Mouse (Mus musculus): ENCODE data around the gene Rab3b. TPM values are rescaled to one million over a fixed set of nuclear protein-coding genes. Genes with fewer than 3 reads are reported as not detected.

Rab3b gene
- polyA plus RNA-seq (2012; ENCODE audit: low replicate concordance): 0.34 TPM in 1 of 2 replicates, not detected in the other

DNA sequence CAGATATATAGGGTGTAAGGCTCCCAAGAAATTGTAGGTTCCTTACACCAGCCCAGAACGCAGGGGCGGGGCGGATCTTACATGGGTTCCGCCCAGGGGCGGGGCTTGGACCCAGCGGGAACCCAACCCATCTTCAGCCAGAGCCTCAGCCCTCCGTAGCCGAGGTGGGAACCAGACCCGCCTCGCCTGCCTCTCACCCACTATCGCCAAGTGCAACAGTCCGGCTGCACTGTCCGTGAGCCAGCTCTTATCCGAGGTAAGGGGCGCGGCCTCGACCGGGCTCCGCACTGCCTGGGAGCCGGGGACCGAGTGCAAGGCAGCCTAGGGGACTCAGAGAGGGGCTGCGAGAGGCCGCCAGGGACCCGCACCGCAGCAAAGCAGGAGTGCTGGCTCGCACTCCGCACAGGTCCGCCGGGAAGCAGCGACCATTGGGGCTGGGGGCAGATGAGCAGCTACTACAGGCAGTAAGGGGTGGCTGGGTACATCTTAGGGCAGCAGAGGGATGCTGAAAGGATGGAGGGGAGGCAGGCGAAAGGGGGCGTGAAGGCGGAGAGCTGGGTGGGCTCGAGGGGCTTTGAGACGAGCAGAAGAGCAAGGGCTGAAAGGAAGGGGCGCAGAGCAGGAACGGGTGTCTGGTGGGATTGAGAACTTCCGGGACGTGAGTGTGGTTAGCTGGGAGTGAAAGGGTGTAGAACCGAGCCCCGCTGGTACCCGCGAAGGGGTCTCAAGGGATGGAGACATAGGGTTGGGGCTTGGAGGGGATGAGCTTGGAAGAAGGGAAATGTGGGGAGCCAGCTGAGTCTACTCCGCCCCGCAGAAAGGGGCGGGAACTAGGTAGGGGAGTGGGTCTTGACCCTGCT is at the start of gene Rab3b:
Gene Rab3b, plus strand, starts transcription at position 101 of the 860 bp plus-strand sequence.

DNA sequence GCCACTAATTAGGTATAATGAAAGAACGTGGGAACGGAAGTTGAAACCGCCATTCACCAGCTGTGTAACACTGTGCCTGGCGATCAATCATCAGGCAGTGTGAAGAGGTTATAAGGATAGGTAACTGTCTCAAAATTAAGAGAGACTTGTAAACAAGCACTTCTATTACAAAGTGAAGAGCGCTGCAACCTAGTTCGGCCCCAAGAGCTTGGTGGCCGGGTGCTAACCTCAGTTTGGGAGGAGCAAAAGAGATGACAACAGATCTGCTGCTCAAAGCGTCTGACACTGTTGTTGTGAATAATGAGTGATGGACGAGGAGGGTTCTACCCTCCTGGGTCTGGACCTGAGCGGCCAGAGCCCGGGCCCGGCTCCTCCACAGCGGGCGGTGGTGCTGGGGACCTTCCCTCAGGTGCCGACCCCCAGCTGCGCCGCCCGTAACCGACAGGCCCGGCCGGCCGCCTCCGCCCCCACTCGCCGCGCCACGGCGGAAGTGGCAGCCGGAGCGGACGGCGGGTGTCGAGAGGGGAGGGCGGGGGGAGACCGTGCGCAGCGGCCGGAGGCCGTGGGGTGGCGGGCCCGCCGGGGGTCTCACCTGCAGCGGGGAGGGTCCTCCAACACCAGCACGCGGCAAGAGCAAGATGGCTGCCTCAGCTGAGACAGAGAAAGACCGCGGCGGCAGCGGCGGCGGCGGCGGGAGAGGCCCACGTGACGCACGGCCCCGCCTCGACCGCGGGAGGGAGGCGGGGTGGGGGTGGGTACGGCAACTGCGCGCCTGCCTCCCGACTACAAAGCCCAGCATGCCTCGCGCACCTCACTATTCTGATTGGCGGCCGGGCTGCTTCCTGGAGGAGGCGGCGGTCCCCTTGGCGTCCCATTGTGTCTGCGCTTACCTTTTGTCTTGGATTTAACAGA is 45.7 kb upstream of the Rab3b start, which contains the start of gene Btf3l4:
Gene Btf3l4, minus strand, starts transcription at position 699 of the 912 bp plus-strand sequence.

DNA sequence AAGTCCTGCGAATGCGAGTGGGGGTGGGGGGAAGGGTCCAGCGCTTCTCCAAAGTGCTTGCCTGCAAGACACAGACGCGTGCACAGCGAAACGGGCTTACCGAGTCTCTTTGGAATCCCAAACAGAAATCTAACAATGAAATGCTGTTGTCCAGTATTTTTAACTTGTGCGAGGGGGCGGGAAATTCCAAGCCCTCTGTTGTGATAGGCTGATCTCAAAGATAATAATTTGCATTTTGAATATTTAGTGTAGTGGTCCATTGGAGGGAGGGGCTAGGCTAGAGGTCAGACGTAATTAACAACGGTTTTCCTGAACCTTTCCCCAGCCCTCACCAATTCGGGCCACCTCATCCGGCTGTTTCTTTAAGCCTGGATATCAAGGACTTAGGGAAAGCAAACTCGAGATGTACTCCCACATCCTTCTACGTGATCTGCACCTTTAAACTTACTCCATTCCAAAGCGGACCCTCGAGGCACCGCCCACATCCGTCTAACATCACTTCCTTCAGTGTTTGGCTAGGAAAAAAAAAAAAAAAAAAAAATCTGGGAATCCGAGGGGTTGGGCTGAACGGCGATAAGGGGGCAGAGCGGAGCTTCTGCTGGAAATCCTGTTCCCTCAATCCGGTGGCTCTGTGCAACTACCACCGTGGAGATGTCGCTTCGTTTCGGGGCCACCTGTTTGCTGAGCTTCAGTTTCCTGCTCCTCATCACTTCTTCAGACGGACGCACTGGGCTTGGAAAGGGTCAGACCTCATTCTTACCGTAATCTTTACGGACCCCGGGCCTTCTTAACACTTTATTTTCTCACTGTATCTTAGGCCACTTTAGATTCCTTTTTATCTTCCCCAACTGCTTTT is 44.5 kb upstream of the Rab3b start, which contains the start of gene Txndc12:
Gene Txndc12, plus strand, starts transcription at position 487 of the 856 bp plus-strand sequence.

DNA sequence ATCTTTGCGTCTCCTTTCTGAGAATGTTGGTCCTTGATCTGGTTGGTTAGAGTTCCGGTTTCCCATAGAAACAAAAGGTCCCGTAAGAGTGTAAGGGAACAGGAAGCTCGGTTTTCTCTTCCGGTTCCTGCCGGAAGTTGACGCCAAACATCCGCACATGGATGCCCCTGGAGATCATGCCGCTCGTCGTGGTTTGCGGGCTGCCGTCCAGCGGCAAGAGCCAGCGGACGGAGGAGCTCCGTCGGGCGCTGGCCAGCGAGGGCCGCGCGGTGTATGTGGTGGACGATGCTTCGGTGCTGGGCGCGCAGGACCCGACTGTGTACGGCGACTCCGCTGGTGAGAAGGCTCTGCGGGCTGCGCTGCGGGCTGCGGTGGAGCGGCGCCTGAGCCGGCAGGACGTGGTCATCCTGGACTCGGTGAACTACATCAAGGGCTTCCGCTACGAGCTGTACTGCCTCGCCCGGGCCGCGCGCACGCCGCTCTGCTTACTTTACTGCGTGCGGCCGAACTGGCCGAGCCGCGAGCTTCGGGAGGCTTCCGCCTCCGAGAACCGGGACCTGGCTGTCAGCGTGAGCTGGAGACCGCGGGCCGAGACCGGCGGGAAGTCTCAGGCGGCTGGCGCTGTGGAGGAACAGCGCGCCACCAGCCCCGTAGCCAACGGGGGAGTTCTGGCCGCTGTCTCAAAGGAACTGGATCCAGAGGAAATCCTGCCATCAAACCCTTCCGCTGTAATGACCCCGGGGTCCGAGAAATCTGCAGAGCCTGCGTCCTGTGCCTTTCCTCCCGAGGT is 31.0 kb upstream of the Rab3b start, which contains the start of gene Kti12:
Gene Kti12, plus strand, starts transcription at position 71 of the 790 bp plus-strand sequence.

DNA sequence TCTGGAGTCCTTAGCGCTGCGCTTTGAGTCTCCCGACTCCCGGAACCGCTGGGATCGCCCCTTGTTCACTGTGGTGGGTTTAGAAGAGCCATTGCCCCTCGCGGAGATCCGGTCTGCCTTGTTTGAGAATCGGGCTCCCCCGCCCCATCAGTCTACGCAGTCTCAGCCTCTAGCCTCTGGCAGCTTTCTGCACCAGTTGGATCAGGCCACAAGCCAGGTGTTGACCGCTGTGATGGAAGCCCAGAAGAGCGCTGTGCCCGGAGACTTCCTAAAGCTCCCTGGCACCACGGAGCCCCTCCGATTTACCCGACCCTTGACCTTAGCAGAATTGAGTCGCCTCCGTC is 30.4 kb upstream of the Rab3b start, which contains the start of gene A730015C16Rik:
Gene A730015C16Rik, minus strand, starts transcription at position 115 of the 344 bp plus-strand sequence.

Other genes starting within 250 kb of the Rab3b start
- gene 3110021N24Rik, start 159.4 kb upstream of the Rab3b start, polyA plus RNA-seq (2012; ENCODE audit: low replicate concordance): not detected in 2 replicates
- gene Zfyve9, start 98.3 kb upstream of the Rab3b start, polyA plus RNA-seq (2012; ENCODE audit: low replicate concordance): 0.11 and 0.33 TPM in 2 replicates
- 13.3 and 18.4 TPM in 2 replicates for gene Btf3l4, start 45.4 kb upstream of the Rab3b start, polyA plus RNA-seq (2012; ENCODE audit: low replicate concordance)
- gene Txndc12, start 44.5 kb upstream of the Rab3b start, polyA plus RNA-seq (2012; ENCODE audit: low replicate concordance): 2.6 and 3.2 TPM in 2 replicates
- 90.6 and 164 TPM in 2 replicates for gene Kti12, start 31.3 kb upstream of the Rab3b start, polyA plus RNA-seq (2012; ENCODE audit: low replicate concordance)
- gene A730015C16Rik, start 30.4 kb upstream of the Rab3b start, polyA plus RNA-seq (2012; ENCODE audit: low replicate concordance): not detected in 2 replicates
- gene Nrd1, start 121.6 kb downstream of the Rab3b start, polyA plus RNA-seq (2012; ENCODE audit: low replicate concordance): 9.1 and 16.2 TPM in 2 replicates